Mouse (Mus musculus): ENCODE data around the gene Gm20388.
A peak's percentile ranks its signal among the peaks of the same experiment; 100 is the strongest.

DNA sequence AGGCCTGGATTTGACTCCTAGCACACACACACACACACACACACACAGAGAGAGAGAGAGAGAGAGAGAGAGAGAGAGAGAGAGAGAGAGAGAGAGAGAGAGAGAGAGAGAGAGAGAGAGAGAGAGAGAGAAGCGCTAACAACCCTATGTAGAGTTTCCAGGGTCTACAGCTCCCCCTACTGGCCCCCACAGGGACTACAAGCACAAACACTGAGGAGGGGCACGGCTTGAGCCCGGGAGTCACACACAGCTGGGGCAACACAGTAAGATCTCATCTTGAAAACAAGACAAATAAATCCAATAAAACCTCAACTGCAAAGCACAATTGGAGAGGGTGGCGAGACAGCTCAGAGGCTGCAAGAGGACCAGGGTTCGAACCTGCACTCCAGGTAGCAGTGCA is 1621.7 kb downstream of the Gm20388 start:
- TF ChIP-seq EP300 (optimal IDR thresholded peaks at IDR 0.05) (no peak), CTCF (IDR thresholded peaks at IDR 0.05; ENCODE audit: low read depth) (peak; percentile 73)
